Mouse (Mus musculus) kidney, postnatal 0 days (tissue): ENCODE results near the gene Rassf9. TPM values are rescaled to one million over a fixed set of nuclear protein-coding genes. Genes with fewer than 3 reads are reported as not detected.

ENCODE experiments used
- ATAC-seq: fragments of 200-750 bp; cut with Nextera tagmentation; replicated peaks from 2 replicates; pipeline ENCODE4 v1.8.0; 2017; ENCODE audit warnings: low read depth, moderate number of reproducible peaks, moderate TSS enrichment, moderate library complexity; ENCODE audit not compliant: low FRiP score
- DNase-seq: peaks from one replicate; pipeline ENCODE4 v3.0.0-alpha.2; 2016; ENCODE audit warnings: low spot score
- H3K27ac ChIP-seq: fragments of 300-500 bp; sonication (generic); 2 replicates; pipeline ENCODE4 v1.5.1; 2014; ENCODE audit warnings: mild to moderate bottlenecking
- H3K27me3 ChIP-seq: fragments of 300-500 bp; sonication (generic); 2 replicates; pipeline ENCODE4 v1.6.1; 2014; ENCODE audit warnings: low read length, mixed read lengths; ENCODE audit not compliant: insufficient read depth
- H3K36me3 ChIP-seq: fragments of 300-500 bp; sonication (generic); 2 replicates; pipeline ENCODE4 v1.6.1; 2014; ENCODE audit warnings: low read length, mixed read lengths; ENCODE audit not compliant: insufficient read depth
- H3K4me1 ChIP-seq: fragments of 300-500 bp; sonication (generic); replicated peaks from 2 replicates; pipeline ENCODE4 v1.6.1; 2014; ENCODE audit warnings: antibody characterized with exemption, low read length, mixed read lengths; ENCODE audit not compliant: insufficient read depth
- H3K4me2 ChIP-seq: fragments of 300-500 bp; sonication (generic); 2 replicates; pipeline ENCODE4 v1.6.1; 2014; ENCODE audit warnings: mild to moderate bottlenecking, low read length, moderate library complexity, mixed read lengths
- H3K4me3 ChIP-seq: fragments of 300-500 bp; sonication (generic); replicated peaks from 2 replicates; pipeline ENCODE4 v1.5.1; 2014; ENCODE audit warnings: low read depth, low read length
- H3K9ac ChIP-seq: fragments of 300-500 bp; sonication (generic); 2 replicates; pipeline ENCODE4 v1.6.1; 2014; ENCODE audit warnings: low read depth, low read length
- H3K9me3 ChIP-seq: fragments of 300-500 bp; sonication (generic); replicated peaks from 2 replicates; pipeline ENCODE4 v1.6.1; 2016; ENCODE audit warnings: low read length, inconsistent platforms, mixed read lengths
- CTCF ChIP-seq: IDR thresholded peaks from 2 replicates; pipeline ENCODE4 v1.5.1; 2016; ENCODE audit warnings: antibody characterized with exemption, low read depth, mild to moderate bottlenecking, moderate library complexity
- WGBS: fragments of 180-500 bp; shearing (Covaris S2); extraction: QIAGEN DNeasy Blood & Tissue Kit; methylation state at CpG from one replicate; pipeline ENCODE4 v1.1.7; 2014; 5-methylcytosine and 5-hydroxymethylcytosine counted together
- polyA plus RNA-seq: library from polyadenylated mRNA; unstranded; fragments of >200 nt; fragmentation: Nextera tagmentation; extraction: Ambion mirVana; gene quantifications from 2 replicates; pipeline ENCODE4 v1.2.1, GENCODE M21; 2015

Rassf9 gene
- polyA plus RNA-seq, 1 experiment from 2014 or later, result 11.2 TPM

DNA sequence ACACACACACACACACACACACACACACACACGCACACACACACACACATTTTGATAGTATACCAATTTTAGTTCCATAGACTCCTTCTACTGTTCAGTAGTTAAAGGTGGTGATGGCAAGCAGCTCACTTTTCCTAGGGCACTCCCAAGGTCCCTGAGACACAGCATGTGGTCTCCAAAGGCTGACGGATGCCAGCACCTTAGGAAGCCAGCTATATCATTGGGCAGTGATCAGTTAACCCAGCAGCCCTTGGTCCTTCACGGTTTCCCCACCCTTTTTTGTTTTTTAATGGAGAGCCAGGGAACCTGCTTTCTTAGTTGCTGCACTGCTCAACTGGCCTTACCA is 588 bp upstream of the Rassf9 start:
- H3K27me3 ChIP-seq, result no peaks in the 10 kb centered on the region
- peak overlapping the region; percentile 42; the same call in 1 of the 2 replicates for H3K4me3 ChIP-seq
- no peak; the same call in 1 of the 2 replicates for ATAC-seq
- no peak overlapping the region for H3K9ac ChIP-seq
- no peaks in the 10 kb centered on the region for H3K9me3 ChIP-seq
- no peaks in the 10 kb centered on the region for H3K36me3 ChIP-seq
- DNase-seq, result no peak
- H3K27ac ChIP-seq, result peak overlapping the region; percentile 90
- 0 out of 2 replicates have a peak, but pooled peaks cover 3% of the 10 kb centered on the region for H3K4me1 ChIP-seq
- TF ChIP-seq CTCF, result no peak
- WGBS, result 29% methylated on average over 3 of the region's 3 CpGs
- H3K4me2 ChIP-seq, result peak overlapping the region; percentile 57

DNA sequence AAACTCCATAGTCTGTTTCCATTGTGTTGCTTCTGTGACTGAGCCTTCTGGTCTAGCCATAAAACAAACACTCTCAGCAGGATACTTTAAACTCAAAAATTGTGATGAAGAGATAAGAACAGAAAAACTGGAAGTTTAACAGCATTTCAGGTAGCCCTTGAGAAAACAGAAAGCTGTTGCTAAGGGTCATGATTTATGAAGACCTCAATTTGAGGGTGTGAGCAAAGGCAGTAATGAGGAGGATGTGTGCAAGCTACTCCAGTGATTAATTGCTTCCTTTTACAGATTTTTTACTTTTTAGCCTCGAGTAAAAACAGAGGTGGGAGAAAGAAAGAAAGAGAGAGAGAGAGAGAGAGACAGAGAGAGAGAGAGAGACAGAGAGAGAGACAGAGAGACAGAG is 2.1 kb downstream of the Rassf9 start:
- H3K9me3 ChIP-seq, result no peaks in the 10 kb centered on the region
- no peaks in the 10 kb centered on the region for H3K27me3 ChIP-seq
- H3K27ac ChIP-seq, result no peak overlapping the region
- H3K4me3 ChIP-seq, result peak overlapping the region; percentile 42; the same call in 1 of the 2 replicates
- H3K4me1 ChIP-seq, result 0 out of 2 replicates have a peak, but pooled peaks cover 3% of the 10 kb centered on the region
- ATAC-seq (no peak), DNase-seq (peak; percentile 58)
- no peak overlapping the region for H3K9ac ChIP-seq
- 0% methylated on average over 1 of the region's 1 CpGs for WGBS
- no peak for TF ChIP-seq CTCF
- H3K4me2 ChIP-seq, result peak overlapping the region; percentile 57
- no peaks in the 10 kb centered on the region for H3K36me3 ChIP-seq

DNA sequence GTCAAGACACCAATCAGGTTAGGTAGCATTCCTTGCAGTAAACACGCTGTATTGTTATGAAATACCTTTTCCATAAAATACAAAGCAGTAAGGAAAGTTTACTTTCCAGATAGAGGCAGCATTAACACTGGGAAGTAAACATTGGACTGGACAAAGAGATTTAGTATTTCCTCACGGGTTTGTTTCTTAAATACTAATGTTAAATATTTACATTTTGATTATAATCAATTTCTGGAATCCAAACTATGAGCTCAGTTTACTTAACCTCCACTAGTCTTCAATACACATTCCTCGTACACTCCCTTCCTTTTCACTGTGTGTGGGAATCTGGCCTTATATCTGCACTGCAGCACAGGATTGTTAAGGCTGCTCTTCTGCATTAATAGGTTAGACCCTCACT is 15.9 kb downstream of the Rassf9 start:
- ATAC-seq (no peak), DNase-seq (peak; percentile 28)
- Histone ChIP-seq H3K9ac (no peak overlapping the region), H3K27ac (no peak overlapping the region), H3K4me3 (no peak overlapping the region), H3K4me2 (no peak overlapping the region), H3K27me3 (no peaks in the 10 kb centered on the region), H3K4me1 (no peaks in the 10 kb centered on the region; the same call in 1 of the 2 replicates), H3K36me3 (no peaks in the 10 kb centered on the region), H3K9me3 (no peaks in the 10 kb centered on the region)
- TF ChIP-seq CTCF, result no peak
- WGBS, result 49% methylated on average over 3 of the region's 3 CpGs

DNA sequence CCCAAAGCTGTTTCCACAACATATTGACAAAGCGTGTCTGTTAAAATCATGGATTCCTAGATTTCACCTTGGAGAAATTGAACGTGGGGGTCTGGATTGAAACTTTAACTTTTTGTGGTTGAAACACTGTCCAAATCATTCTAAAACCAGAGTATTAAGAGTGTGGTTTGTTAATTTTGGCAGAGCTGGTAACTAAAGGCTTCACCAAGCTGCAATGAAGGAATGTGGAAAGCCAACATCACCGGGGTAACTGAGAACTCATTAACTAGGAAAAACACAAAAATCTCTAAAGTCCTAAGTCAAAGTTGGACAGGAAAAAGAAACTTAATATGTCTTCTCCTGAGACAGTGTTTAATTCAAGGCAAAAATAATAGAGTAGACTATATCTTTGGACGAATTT is 41.9 kb downstream of the Rassf9 start:
- ATAC-seq (no peak), DNase-seq (peak; percentile 42)
- H3K9ac ChIP-seq, result no peak overlapping the region
- H3K36me3 ChIP-seq, result no peaks in the 10 kb centered on the region
- 41% methylated on average over 4 of the region's 4 CpGs for WGBS
- TF ChIP-seq CTCF, result no peak
- H3K27me3 ChIP-seq, result no peaks in the 10 kb centered on the region
- no peak overlapping the region for H3K4me2 ChIP-seq
- H3K9me3 ChIP-seq, result no peaks in the 10 kb centered on the region
- H3K27ac ChIP-seq, result no peak overlapping the region
- H3K4me3 ChIP-seq, result no peak overlapping the region
- H3K4me1 ChIP-seq, result no peaks in the 10 kb centered on the region

DNA sequence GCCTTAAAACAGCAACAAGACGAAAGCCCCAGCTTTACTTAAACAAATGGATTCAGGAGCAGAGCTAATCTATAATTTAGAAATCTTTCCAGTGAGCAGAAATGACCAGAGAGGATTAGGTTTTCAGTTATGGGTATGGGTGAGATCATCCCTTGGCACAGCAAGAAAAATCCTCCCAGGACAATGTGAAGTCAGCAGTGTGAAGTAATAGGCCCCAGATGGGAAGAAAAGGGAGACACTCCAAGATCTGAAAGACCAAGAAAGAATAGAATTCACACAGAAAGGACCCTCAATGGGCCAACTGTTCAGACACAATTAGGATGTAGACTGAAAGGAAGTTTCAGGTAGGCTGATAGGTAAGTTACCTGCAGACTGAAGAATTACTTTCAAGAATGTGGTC is 50.5 kb downstream of the Rassf9 start:
- no peak for ATAC-seq
- WGBS, result 82% methylated on average over 1 of the region's 1 CpGs

DNA sequence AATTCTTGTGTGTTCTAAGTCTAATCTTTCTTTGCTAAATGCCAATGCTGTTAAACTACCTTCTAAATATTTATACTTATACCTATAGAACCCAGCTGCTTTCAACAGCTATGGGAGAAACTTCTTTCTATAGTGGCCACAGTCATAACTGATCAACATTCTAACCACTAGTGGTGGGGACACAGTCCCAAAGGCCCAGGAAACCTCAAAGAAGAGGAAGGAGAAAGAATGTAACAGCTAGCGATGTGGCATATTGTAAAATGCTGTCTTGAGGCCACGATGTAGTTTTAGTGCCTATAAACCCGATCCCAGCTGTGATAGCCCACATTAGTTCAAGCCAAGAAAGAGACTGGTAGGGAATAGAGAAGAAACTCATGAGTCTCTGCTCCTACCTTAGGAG is 65.9 kb downstream of the Rassf9 start:
- Histone ChIP-seq H3K27ac (no peak overlapping the region), H3K9me3 (no peaks in the 10 kb centered on the region), H3K27me3 (no peaks in the 10 kb centered on the region), H3K4me1 (no peaks in the 10 kb centered on the region), H3K9ac (no peak overlapping the region), H3K4me3 (no peak overlapping the region), H3K4me2 (no peak overlapping the region), H3K36me3 (no peaks in the 10 kb centered on the region)
- DNase-seq (no peak), ATAC-seq (no peak)
- TF ChIP-seq CTCF, result no peak
- WGBS, result 86% methylated on average over 3 of the region's 3 CpGs

More for the DNA sequence above, 50.5 kb downstream of the Rassf9 start:
- H3K9ac ChIP-seq, result no peak overlapping the region
- H3K9me3 ChIP-seq, result no peaks in the 10 kb centered on the region
- no peak overlapping the region for H3K27ac ChIP-seq
- no peaks in the 10 kb centered on the region for H3K36me3 ChIP-seq
- no peaks in the 10 kb centered on the region for H3K4me1 ChIP-seq
- H3K4me3 ChIP-seq, result no peak overlapping the region
- DNase-seq, result no peak
- H3K4me2 ChIP-seq, result no peak overlapping the region
- H3K27me3 ChIP-seq, result no peaks in the 10 kb centered on the region
- no peak for TF ChIP-seq CTCF

DNA sequence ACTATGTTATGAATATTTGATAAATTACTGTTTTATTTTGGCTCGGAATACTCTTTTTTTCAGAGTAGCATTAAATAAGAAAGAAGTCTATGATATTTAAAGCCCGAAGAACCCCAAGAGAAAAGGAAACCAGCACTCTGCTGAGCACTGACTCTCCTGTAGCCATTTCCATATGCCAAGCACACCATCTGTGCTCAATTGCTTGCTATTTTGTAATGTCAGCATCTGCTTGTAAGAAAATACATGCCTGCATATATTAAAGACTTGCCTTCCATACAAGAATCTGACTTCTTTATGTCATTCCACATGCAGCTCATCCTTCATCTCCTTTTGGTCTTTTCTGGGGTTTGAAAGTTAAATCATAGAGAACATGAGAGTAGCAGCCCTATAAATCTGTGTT is 82.3 kb downstream of the Rassf9 start:
- Histone ChIP-seq H3K36me3 (no peaks in the 10 kb centered on the region), H3K4me2 (no peak overlapping the region), H3K9me3 (no peaks in the 10 kb centered on the region), H3K4me3 (no peak overlapping the region), H3K27ac (no peak overlapping the region), H3K27me3 (no peaks in the 10 kb centered on the region), H3K4me1 (no peaks in the 10 kb centered on the region), H3K9ac (no peak overlapping the region)
- no peak for DNase-seq
- TF ChIP-seq CTCF, result no peak
- no peak for ATAC-seq
- WGBS, result 81% methylated on average over 2 of the region's 2 CpGs

Other genes with a start within 250 kb of the Rassf9 start
- 26.6 and 29.4 TPM in 2 replicates for gene Nts, start 21.7 kb upstream of the Rassf9 start, polyA plus RNA-seq